Mouse (Mus musculus) megakaryocyte, embryonic 14.5 days (primary cell): ENCODE results near the gene A630010A05Rik.
"Not testable (repeated sequence)": the region's sequence is repeated elsewhere in the genome, so short reads cannot be mapped to it uniquely, and the experiment has no call there.

Experiments used
- FLI1 ChIP-seq: IDR thresholded peaks from 2 replicates; pipeline ENCODE4 v1.6.1; 2012; ENCODE audit warnings: low read length, inconsistent platforms, mixed read lengths
- GATA1 ChIP-seq: IDR thresholded peaks from 3 replicates; pipeline ENCODE4 v1.6.1; 2012; ENCODE audit warnings: mixed read lengths, low read length, inconsistent platforms, borderline replicate concordance

DNA sequence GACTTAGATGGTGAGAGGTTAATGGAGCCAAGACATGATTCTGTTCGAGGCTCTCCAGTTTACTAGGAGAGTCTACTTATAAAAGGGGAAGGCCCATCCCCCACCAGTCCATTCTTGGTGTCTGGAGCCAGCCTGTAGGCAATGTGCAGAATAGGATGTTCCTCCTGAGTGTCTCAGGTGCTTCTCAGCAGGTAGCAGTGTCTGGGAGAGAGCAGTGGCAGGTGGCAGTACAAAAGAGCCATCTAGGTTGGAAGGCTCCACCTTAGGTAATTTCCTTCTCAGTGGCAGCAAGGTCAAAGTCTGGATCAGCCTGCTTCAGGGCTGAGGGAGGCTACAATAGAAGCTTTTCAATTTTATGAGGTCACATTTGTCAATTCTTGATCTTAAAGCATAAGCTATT lies 4.9 kb upstream of the A630010A05Rik start:
- not testable (repeated sequence) for TF ChIP-seq FLI1, GATA1
